Comparison of ENCODE assay signal across 13 mouse cellular contexts in the genomic region with DNA sequence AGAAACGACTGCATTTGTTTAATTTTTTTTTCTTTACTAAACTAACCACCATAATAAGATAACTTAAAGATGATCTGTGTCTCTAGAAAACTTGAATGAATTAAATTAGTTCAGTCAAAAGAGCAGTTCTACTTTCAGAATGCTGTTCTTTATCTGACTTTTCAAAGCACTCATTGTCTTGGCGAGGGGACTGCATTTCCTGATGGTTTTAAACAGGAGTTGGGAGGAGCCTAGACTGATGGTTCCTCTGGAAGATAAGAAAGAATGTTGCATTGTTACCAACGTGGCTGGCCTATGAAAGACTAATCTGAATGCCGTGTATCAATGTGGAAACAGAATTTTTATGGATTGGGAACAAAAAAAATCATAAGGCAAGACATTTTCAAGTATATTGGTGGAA. TPM values are rescaled to one million over a fixed set of nuclear protein-coding genes. Genes with fewer than 3 reads are reported as not detected.
DNase-seq lines count a peak whose midpoint lies in the region; ATAC-seq lines count a peak whose summit lies in the region.
"Had no signal": no experiment of that assay in that cellular context is flagged by ENCODE, and none has a peak within 500 bp of the region (broad histone marks: within the 10 kb centered on the region; RNA-seq: fewer than 3 reads in every experiment).

No protein-coding gene starts in this region.

- H3K27me3 ChIP-seq in heart, embryonic 15.5 days = no peaks in the 10 kb centered on the region
- H3K27me3 ChIP-seq in midbrain, embryonic 11.5 days (ENCODE audit: control insufficient read depth, insufficient read depth, low read length) = no peaks in the 10 kb centered on the region
- H3K27me3 ChIP-seq in midbrain, embryonic 15.5 days (replicated peaks) = no peaks in the 10 kb centered on the region
- H3K27me3 ChIP-seq in heart, embryonic 16.5 days (ENCODE audit: control insufficient read depth, insufficient read depth, low read length) = no peaks in the 10 kb centered on the region
- no peaks in the 10 kb centered on the region for H3K27me3 ChIP-seq in neural tube, embryonic 15.5 days (replicated peaks)
- no peaks in the 10 kb centered on the region for H3K27me3 ChIP-seq in forebrain, embryonic 15.5 days
- H3K27me3 ChIP-seq: embryonic facial prominence, embryonic 12.5 days had no signal

- no peak for DNase-seq in heart, adult 18-20 months
- peak; percentile 77 for DNase-seq in midbrain, embryonic 11.5 days (ENCODE audit: low spot score, missing footprints)
- DNase-seq in right cerebral cortex, postnatal 25 days = no peak
- DNase-seq: gastrocnemius, postnatal 14 days; kidney, postnatal 10 days had no signal

- peak overlapping the region; percentile 65 for H3K27ac ChIP-seq in heart, embryonic 15.5 days
- H3K27ac ChIP-seq in midbrain, embryonic 11.5 days (ENCODE audit: low read depth, low read length) = no peak overlapping the region
- H3K27ac ChIP-seq in midbrain, embryonic 15.5 days = no peak overlapping the region
- peak overlapping the region; percentile 72 for H3K27ac ChIP-seq in heart, embryonic 16.5 days (ENCODE audit: low read length)
- H3K27ac ChIP-seq in neural tube, embryonic 15.5 days (replicated peaks) = peak overlapping the region; percentile 9; the same call in 1 of the 2 replicates
- no peak overlapping the region for H3K27ac ChIP-seq in forebrain, embryonic 15.5 days (replicated peaks)
- H3K27ac ChIP-seq: embryonic facial prominence, embryonic 12.5 days; midbrain, embryonic 10.5 days had no signal

- H3K4me3 ChIP-seq in heart, embryonic 15.5 days = no peak overlapping the region
- H3K4me3 ChIP-seq in midbrain, embryonic 11.5 days (ENCODE audit: low read depth, low read length) = no peak overlapping the region
- H3K4me3 ChIP-seq in midbrain, embryonic 15.5 days = no peak overlapping the region
- H3K4me3 ChIP-seq in heart, embryonic 16.5 days (ENCODE audit: low read length) = peak overlapping the region; percentile 8; the same call in 1 of the 2 replicates
- H3K4me3 ChIP-seq in neural tube, embryonic 15.5 days (replicated peaks) = no peak overlapping the region
- H3K4me3 ChIP-seq in forebrain, embryonic 15.5 days = no peak overlapping the region
- H3K4me3 ChIP-seq: embryonic facial prominence, embryonic 12.5 days; midbrain, embryonic 10.5 days had no signal

- no peaks in the 10 kb centered on the region for H3K36me3 ChIP-seq in heart, embryonic 15.5 days
- H3K36me3 ChIP-seq in midbrain, embryonic 11.5 days (ENCODE audit: control insufficient read depth, insufficient read depth, low read length) = no peaks in the 10 kb centered on the region
- no peaks in the 10 kb centered on the region for H3K36me3 ChIP-seq in midbrain, embryonic 15.5 days (replicated peaks)
- H3K36me3 ChIP-seq in heart, embryonic 16.5 days (ENCODE audit: control insufficient read depth, insufficient read depth) = 0 out of 2 replicates have a peak, but pooled peaks cover 8% of the 10 kb centered on the region
- H3K36me3 ChIP-seq in neural tube, embryonic 15.5 days = no peaks in the 10 kb centered on the region
- H3K36me3 ChIP-seq in forebrain, embryonic 15.5 days = peaks cover 2% of the 10 kb centered on the region; the same call in 1 of the 2 replicates

- ATAC-seq in heart, embryonic 15.5 days (replicated peaks; ENCODE audit: insufficient number of reproducible peaks, insufficient read depth, low FRiP score, low read depth) = no peak
- no peak for ATAC-seq in midbrain, embryonic 11.5 days (ENCODE audit: low FRiP score)
- ATAC-seq in midbrain, embryonic 15.5 days (replicated peaks) = no peak
- peak; percentile 79 for ATAC-seq in heart, embryonic 16.5 days (replicated peaks; ENCODE audit: extremely low read depth, insufficient read depth, low FRiP score)
- ATAC-seq in neural tube, embryonic 15.5 days (ENCODE audit: low FRiP score) = no peak
- no peak for ATAC-seq in forebrain, embryonic 15.5 days (replicated peaks)
- ATAC-seq: forebrain, embryonic 14.5 days had no signal

- peaks cover 68% of the 10 kb centered on the region for H3K4me1 ChIP-seq in heart, embryonic 15.5 days (replicated peaks)
- H3K4me1 ChIP-seq in midbrain, embryonic 11.5 days (ENCODE audit: control insufficient read depth, insufficient read depth, low read length) = peaks cover 14% of the 10 kb centered on the region
- H3K4me1 ChIP-seq in midbrain, embryonic 15.5 days = peaks cover 60% of the 10 kb centered on the region
- H3K4me1 ChIP-seq in heart, embryonic 16.5 days (ENCODE audit: control insufficient read depth, insufficient read depth, low read length) = peaks cover 54% of the 10 kb centered on the region
- peaks cover 59% of the 10 kb centered on the region for H3K4me1 ChIP-seq in neural tube, embryonic 15.5 days
- H3K4me1 ChIP-seq in forebrain, embryonic 15.5 days = peaks cover 40% of the 10 kb centered on the region

- peak overlapping the region; percentile 40 for H3K4me2 ChIP-seq in heart, embryonic 15.5 days
- H3K4me2 ChIP-seq in midbrain, embryonic 11.5 days = no peak overlapping the region
- H3K4me2 ChIP-seq in midbrain, embryonic 15.5 days = no peak overlapping the region
- peak overlapping the region; percentile 41 for H3K4me2 ChIP-seq in heart, embryonic 16.5 days (ENCODE audit: low read depth, low read length)
- no peak overlapping the region for H3K4me2 ChIP-seq in neural tube, embryonic 15.5 days
- H3K4me2 ChIP-seq in forebrain, embryonic 15.5 days (replicated peaks) = no peak overlapping the region
- H3K4me2 ChIP-seq: embryonic facial prominence, embryonic 12.5 days had no signal

- H3K9ac ChIP-seq in heart, embryonic 15.5 days = no peak overlapping the region
- H3K9ac ChIP-seq in midbrain, embryonic 11.5 days (ENCODE audit: low read length) = no peak overlapping the region
- no peak overlapping the region for H3K9ac ChIP-seq in midbrain, embryonic 15.5 days
- H3K9ac ChIP-seq in heart, embryonic 16.5 days (ENCODE audit: low read length) = no peak overlapping the region
- H3K9ac ChIP-seq in neural tube, embryonic 15.5 days (replicated peaks) = no peak overlapping the region
- H3K9ac ChIP-seq in forebrain, embryonic 15.5 days (replicated peaks) = no peak overlapping the region
- H3K9ac ChIP-seq: embryonic facial prominence, embryonic 12.5 days had no signal

- 5% methylated on average over 4 of the region's 4 CpGs for WGBS in heart, embryonic 15.5 days
- 15% methylated on average over 4 of the region's 4 CpGs for WGBS in midbrain, embryonic 11.5 days
- 7% methylated on average over 4 of the region's 4 CpGs for WGBS in midbrain, embryonic 15.5 days
- WGBS in heart, embryonic 16.5 days = 4% methylated on average over 4 of the region's 4 CpGs
- WGBS in neural tube, embryonic 15.5 days = 13% methylated on average over 4 of the region's 4 CpGs
- WGBS in forebrain, embryonic 15.5 days = 9% methylated on average over 4 of the region's 4 CpGs

- no peaks in the 10 kb centered on the region for H3K9me3 ChIP-seq in heart, embryonic 15.5 days (replicated peaks)
- no peaks in the 10 kb centered on the region for H3K9me3 ChIP-seq in midbrain, embryonic 11.5 days (ENCODE audit: control insufficient read depth, low read length)
- H3K9me3 ChIP-seq in midbrain, embryonic 15.5 days = no peaks in the 10 kb centered on the region
- no peaks in the 10 kb centered on the region for H3K9me3 ChIP-seq in heart, embryonic 16.5 days (replicated peaks; ENCODE audit: control insufficient read depth, low read length)
- H3K9me3 ChIP-seq in neural tube, embryonic 15.5 days (replicated peaks) = no peaks in the 10 kb centered on the region
- no peaks in the 10 kb centered on the region for H3K9me3 ChIP-seq in forebrain, embryonic 15.5 days
- H3K9me3 ChIP-seq: embryonic facial prominence, embryonic 12.5 days; midbrain, embryonic 10.5 days had no signal

RNA-seq across cellular contexts. Expression of a gene that starts 20.1 kb away (rescaled TPM):
- polyA plus RNA-seq in heart, embryonic 15.5 days (2015; fragmentation: Nextera tagmentation; extraction: Ambion mirVana) = 45.1 and 51.6 TPM in 2 replicates
- 10 to 100 TPM; 32.9 to 38.2 TPM for total RNA-seq in heart, adult 18-20 months (2021)
- polyA plus RNA-seq in midbrain, embryonic 11.5 days (2014; fragmentation: Nextera tagmentation; extraction: Ambion mirVana) = 102 and 103 TPM in 2 replicates
- 169 and 176 TPM in 2 replicates for polyA plus RNA-seq in midbrain, embryonic 15.5 days (2015; fragmentation: Nextera tagmentation; extraction: Ambion mirVana)
- polyA plus RNA-seq in heart, embryonic 16.5 days (2015; fragmentation: Nextera tagmentation; extraction: Ambion mirVana) = 50.1 and 50.4 TPM in 2 replicates
- polyA plus RNA-seq in neural tube, embryonic 15.5 days (2015; fragmentation: Nextera tagmentation; extraction: Ambion mirVana) = 125 and 135 TPM in 2 replicates
- polyA plus RNA-seq in forebrain, embryonic 15.5 days (2015; fragmentation: Nextera tagmentation; extraction: Ambion mirVana) = 168 and 177 TPM in 2 replicates

RNA-seq across cellular contexts. Expression of a gene that starts 50.1 kb away (rescaled TPM):
- 1.7 and 2.2 TPM in 2 replicates for polyA plus RNA-seq in heart, embryonic 15.5 days (2015; fragmentation: Nextera tagmentation; extraction: Ambion mirVana)
- 1 to 10 TPM in 1 of 2 experiments, under 1 TPM in 1; 0.62 to 1.3 TPM for total RNA-seq in heart, adult 18-20 months (2021)
- 0.29 and 0.51 TPM in 2 replicates for polyA plus RNA-seq in midbrain, embryonic 11.5 days (2014; fragmentation: Nextera tagmentation; extraction: Ambion mirVana)
- 2.0 and 2.7 TPM in 2 replicates for polyA plus RNA-seq in midbrain, embryonic 15.5 days (2015; fragmentation: Nextera tagmentation; extraction: Ambion mirVana)
- 1.2 and 1.7 TPM in 2 replicates for polyA plus RNA-seq in heart, embryonic 16.5 days (2015; fragmentation: Nextera tagmentation; extraction: Ambion mirVana)
- 3.4 and 4.8 TPM in 2 replicates for polyA plus RNA-seq in neural tube, embryonic 15.5 days (2015; fragmentation: Nextera tagmentation; extraction: Ambion mirVana)
- 0.97 and 1.4 TPM in 2 replicates for polyA plus RNA-seq in forebrain, embryonic 15.5 days (2015; fragmentation: Nextera tagmentation; extraction: Ambion mirVana)

Comparison
In these comparisons a context has a peak if more than half of its experiments do, and no peak if none do; other contexts are left out.
1. H3K27ac ChIP-seq: peak in heart, embryonic 15.5 days (single experiment), heart, embryonic 16.5 days (single experiment) and neural tube, embryonic 15.5 days (single experiment); none in midbrain, embryonic 11.5 days (single experiment), midbrain, embryonic 15.5 days (single experiment) and forebrain, embryonic 15.5 days (single experiment).
2. H3K4me2 ChIP-seq: peak in heart, embryonic 15.5 days (single experiment) and heart, embryonic 16.5 days (single experiment); none in midbrain, embryonic 11.5 days (single experiment), midbrain, embryonic 15.5 days (single experiment), neural tube, embryonic 15.5 days (single experiment) and forebrain, embryonic 15.5 days (single experiment).